Mouse (Mus musculus): ENCODE results near the gene Fam102a.

GRCm38 (mm10) chr2:32547380-32547779 is 12.2 kb downstream of the Fam102a start:
- TF ChIP-seq CTCF (IDR thresholded peaks at IDR 0.05; ENCODE audit: extremely low read depth, insufficient read depth, insufficient read length, insufficient replicate concordance) (no peak), POLR2A (IDR thresholded peaks at IDR 0.05; ENCODE audit: low read depth, low read length) (no peak)
